Mouse (Mus musculus) intestine, embryonic 14.5 days (tissue): ENCODE measurements at regions not wholly inside any gene's neighbourhood (a gene's known extent, or its start where the extent isn't known, plus 50 kb on each side); places are given as distances from the start of the nearest gene placed in this dataset.

Source experiments
- ATAC-seq: fragments of 200-750 bp; cut with Nextera tagmentation; replicated peaks from 2 replicates; pipeline ENCODE4 v1.8.0; 2017; ENCODE audit warnings: low read depth, moderate number of reproducible peaks, moderate TSS enrichment, moderate library complexity; ENCODE audit not compliant: low FRiP score, low TSS enrichment
- DNase-seq: peaks from one replicate; pipeline ENCODE4 v3.0.0-alpha.2; 2018; ENCODE audit warnings: low spot score
- H3K27ac ChIP-seq: fragments of 300-500 bp; sonication (generic); 2 replicates; pipeline ENCODE4 v1.5.1; 2014; ENCODE audit warnings: low read depth, mild to moderate bottlenecking, control low read depth
- H3K27me3 ChIP-seq: fragments of 300-500 bp; sonication (generic); replicated peaks from 2 replicates; pipeline ENCODE4 v1.6.1; 2014; ENCODE audit warnings: low read length, control low read depth; ENCODE audit not compliant: control insufficient read depth, insufficient read depth
- H3K36me3 ChIP-seq: fragments of 300-500 bp; sonication (generic); 2 replicates; pipeline ENCODE4 v1.6.1; 2014; ENCODE audit warnings: low read length, control low read depth; ENCODE audit not compliant: control insufficient read depth, insufficient read depth
- H3K4me1 ChIP-seq: fragments of 300-500 bp; sonication (generic); replicated peaks from 2 replicates; pipeline ENCODE4 v1.6.1; 2014; ENCODE audit warnings: low read length, control low read depth, mixed read lengths; ENCODE audit not compliant: control insufficient read depth, insufficient read depth
- H3K4me2 ChIP-seq: fragments of 300-500 bp; sonication (generic); 2 replicates; pipeline ENCODE4 v1.6.1; 2014; ENCODE audit warnings: low read length
- H3K4me3 ChIP-seq: fragments of 300-500 bp; sonication (generic); 2 replicates; pipeline ENCODE4 v1.5.1; 2014; ENCODE audit warnings: low read depth, low read length, control low read depth, mixed read lengths
- H3K9ac ChIP-seq: fragments of 300-500 bp; sonication (generic); 2 replicates; pipeline ENCODE4 v1.6.1; 2014; ENCODE audit warnings: mild to moderate bottlenecking, low read length
- H3K9me3 ChIP-seq: fragments of 300-500 bp; sonication (generic); 2 replicates; pipeline ENCODE4 v1.6.1; 2016; ENCODE audit warnings: low read length, control low read depth; ENCODE audit not compliant: control insufficient read depth
- WGBS: fragments of 180-500 bp; shearing (Covaris S2); extraction: QIAGEN DNeasy Blood & Tissue Kit; methylation state at CpG from one replicate; pipeline ENCODE4 v1.1.7; 2014; 5-methylcytosine and 5-hydroxymethylcytosine counted together

DNA sequence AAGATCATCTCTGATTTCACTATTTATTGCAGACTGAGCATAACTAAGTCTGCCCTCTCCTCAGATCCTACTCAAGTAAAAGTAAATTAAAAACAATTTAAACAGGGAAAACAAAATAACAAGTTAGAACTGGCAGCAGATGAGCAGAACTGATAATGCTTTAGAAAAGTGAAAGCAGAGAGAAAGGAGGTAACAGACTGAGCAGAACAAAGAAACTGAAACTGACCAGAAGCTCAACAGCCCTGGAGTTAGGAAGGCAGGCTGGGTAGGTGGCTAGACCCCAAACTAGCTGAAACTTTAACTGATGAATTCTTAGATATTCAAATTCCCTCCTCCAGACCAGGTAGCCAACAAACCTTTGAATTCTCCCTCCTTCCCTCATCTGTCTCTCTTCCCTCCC, 94.2 kb upstream of the Ube2e1 start:
- H3K9ac ChIP-seq, result no peak overlapping the region
- no peak overlapping the region for H3K27ac ChIP-seq
- no peak overlapping the region for H3K4me2 ChIP-seq
- H3K9me3 ChIP-seq, result no peaks in the 10 kb centered on the region
- no peaks in the 10 kb centered on the region for H3K27me3 ChIP-seq
- H3K4me3 ChIP-seq, result no peak overlapping the region
- ATAC-seq (no peak), DNase-seq (no peak)
- no peaks in the 10 kb centered on the region for H3K4me1 ChIP-seq
- H3K36me3 ChIP-seq, result no peaks in the 10 kb centered on the region

- no peaks in the 10 kb centered on the region for H3K9me3 ChIP-seq
- H3K4me2 ChIP-seq, result no peak overlapping the region
- 22% methylated on average over 2 of the region's 2 CpGs for whole genome bisulfite sequencing
- no peak overlapping the region for H3K27ac ChIP-seq
- no peaks in the 10 kb centered on the region for H3K36me3 ChIP-seq
- H3K27me3 ChIP-seq, result no peaks in the 10 kb centered on the region
- DNase-seq, result no peak
- H3K4me3 ChIP-seq, result no peak overlapping the region
- H3K9ac ChIP-seq, result no peak overlapping the region
- no peak for ATAC-seq
- H3K4me1 ChIP-seq, result no peaks in the 10 kb centered on the region
Measured at GRCm38 (mm10) chr14:18416839-18417238, 85.2 kb upstream of the Ube2e1 start.

DNA sequence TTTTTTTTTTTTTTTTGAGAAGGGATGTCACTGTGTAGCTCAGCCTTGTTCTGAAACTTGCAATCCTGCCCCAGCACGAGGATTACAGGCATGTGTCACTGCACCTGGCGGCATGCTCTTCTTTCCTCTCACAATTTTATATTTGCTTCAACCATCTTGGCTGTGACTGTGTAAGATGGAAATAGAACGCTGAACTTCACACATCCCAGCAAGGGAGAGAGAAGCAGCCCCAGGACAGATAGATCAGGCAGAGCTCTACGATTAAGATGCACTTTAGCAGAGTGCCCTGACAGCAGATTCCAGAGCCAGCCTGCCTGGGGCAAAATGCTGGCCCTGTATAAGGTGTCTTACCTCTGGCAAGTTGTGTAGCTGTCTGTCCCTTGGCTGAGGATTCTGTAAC, 84.7 kb upstream of the Ube2e1 start:
- Histone ChIP-seq H3K4me2 (no peak overlapping the region), H3K4me3 (no peak overlapping the region), H3K9ac (no peak overlapping the region), H3K9me3 (no peaks in the 10 kb centered on the region), H3K36me3 (no peaks in the 10 kb centered on the region), H3K27ac (no peak overlapping the region), H3K27me3 (no peaks in the 10 kb centered on the region), H3K4me1 (no peaks in the 10 kb centered on the region)
- WGBS, result 77% methylated on average over 4 of the region's 4 CpGs
- no peak for DNase-seq
- ATAC-seq, result no peak

- H3K9ac ChIP-seq, result no peak overlapping the region
- no peaks in the 10 kb centered on the region for H3K4me1 ChIP-seq
- DNase-seq (peak; percentile 4), ATAC-seq (no peak)
- no peak overlapping the region for H3K4me3 ChIP-seq
- no peaks in the 10 kb centered on the region for H3K9me3 ChIP-seq
- H3K27me3 ChIP-seq, result no peaks in the 10 kb centered on the region
- H3K36me3 ChIP-seq, result no peaks in the 10 kb centered on the region
- no peak overlapping the region for H3K4me2 ChIP-seq
- no peak overlapping the region for H3K27ac ChIP-seq
- 91% methylated on average over 4 of the region's 4 CpGs for WGBS
Measured at GRCm38 (mm10) chr14:18398953-18399352, 67.3 kb upstream of the Ube2e1 start.

- Histone ChIP-seq H3K27ac (no peak overlapping the region), H3K36me3 (no peaks in the 10 kb centered on the region), H3K27me3 (no peaks in the 10 kb centered on the region), H3K4me2 (no peak overlapping the region), H3K4me3 (no peak overlapping the region), H3K9me3 (no peaks in the 10 kb centered on the region), H3K4me1 (no peaks in the 10 kb centered on the region), H3K9ac (no peak overlapping the region)
- WGBS, result 80% methylated on average over 8 of the region's 8 CpGs
- peak; percentile 45 for DNase-seq
- peak; percentile 50; the same call in 1 of the 2 replicates for ATAC-seq
Measured at GRCm38 (mm10) chr14:18396206-18396764, 64.6 kb upstream of the Ube2e1 start.

GRCm38 (mm10) chr14:18394071-18394745, 62.5 kb upstream of the Ube2e1 start:
- no peaks in the 10 kb centered on the region for H3K36me3 ChIP-seq
- DNase-seq (no peak), ATAC-seq (no peak)
- no peak overlapping the region for H3K4me3 ChIP-seq
- no peaks in the 10 kb centered on the region for H3K4me1 ChIP-seq
- no peak overlapping the region for H3K9ac ChIP-seq
- WGBS, result 92% methylated on average over 3 of the region's 3 CpGs
- no peak overlapping the region for H3K27ac ChIP-seq
- no peaks in the 10 kb centered on the region for H3K9me3 ChIP-seq
- no peak overlapping the region for H3K4me2 ChIP-seq
- no peaks in the 10 kb centered on the region for H3K27me3 ChIP-seq

DNA sequence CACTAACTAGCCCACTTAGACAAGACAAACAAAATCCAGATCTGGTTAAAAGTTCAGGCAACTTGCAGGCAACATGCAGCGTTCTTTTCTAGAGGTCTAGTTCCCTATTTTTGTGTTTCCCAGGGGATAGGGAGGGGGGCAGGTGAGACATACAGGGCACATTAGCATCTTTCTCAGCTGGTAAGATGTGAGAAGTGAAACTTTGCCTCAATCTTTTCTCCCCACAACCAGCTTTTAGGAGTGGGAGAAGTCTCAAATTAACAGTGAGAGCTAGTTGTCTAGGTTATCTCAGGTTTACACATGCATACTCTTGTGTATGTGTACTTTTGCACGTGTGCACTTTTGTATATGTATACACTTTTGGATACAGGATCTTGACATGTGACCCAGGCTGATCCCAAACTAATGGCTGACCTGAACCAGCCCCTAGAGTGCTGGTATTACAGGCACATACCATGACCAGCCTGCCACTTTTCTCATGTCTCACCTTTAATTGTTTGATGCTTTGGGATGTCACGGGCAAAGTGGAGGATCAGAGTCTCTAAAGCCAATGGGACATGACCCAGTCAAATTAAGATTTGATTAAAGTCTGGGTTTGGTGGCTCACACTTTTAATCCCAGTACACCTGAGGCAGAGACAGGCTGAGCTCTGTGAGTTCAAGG, 60.3 kb upstream of the Ube2e1 start:
- 85% methylated on average over 3 of the region's 3 CpGs for WGBS
- DNase-seq, result no peak
- H3K9me3 ChIP-seq, result no peaks in the 10 kb centered on the region
- H3K4me3 ChIP-seq, result no peak overlapping the region
- H3K4me2 ChIP-seq, result no peak overlapping the region
- H3K36me3 ChIP-seq, result no peaks in the 10 kb centered on the region
- no peaks in the 10 kb centered on the region for H3K27me3 ChIP-seq
- no peak overlapping the region for H3K9ac ChIP-seq
- H3K27ac ChIP-seq, result no peak overlapping the region
- ATAC-seq, result no peak
- H3K4me1 ChIP-seq, result no peaks in the 10 kb centered on the region

GRCm38 (mm10) chr14:18389390-18389789, 57.7 kb upstream of the Ube2e1 start:
- Histone ChIP-seq H3K27ac (no peak overlapping the region), H3K4me1 (no peaks in the 10 kb centered on the region), H3K4me3 (no peak overlapping the region), H3K27me3 (no peaks in the 10 kb centered on the region), H3K4me2 (no peak overlapping the region), H3K36me3 (no peaks in the 10 kb centered on the region), H3K9ac (no peak overlapping the region), H3K9me3 (no peaks in the 10 kb centered on the region)
- ATAC-seq (no peak), DNase-seq (no peak)
- 85% methylated on average over 6 of the region's 6 CpGs for WGBS
